Mouse (Mus musculus): ENCODE measurements around the gene Hinfp. TPM values are rescaled to one million over a fixed set of nuclear protein-coding genes. Genes with fewer than 3 reads are reported as not detected.
A peak's percentile ranks its signal among the peaks of the same experiment; 100 is the strongest.

Gene Hinfp
- total RNA-seq, 2 experiments from 2014 or later = 26.0 to 36.9 TPM

- DNase-seq (ENCODE audit: low spot score in 2 of 2) = no peak
- no peak overlapping the region for H3K27ac ChIP-seq
- H3K4me3 ChIP-seq = no peak overlapping the region
- no peak for TF ChIP-seq CTCF (conservative IDR thresholded peaks at IDR 0.05)
These were observed 46.5 kb downstream of the Hinfp start for GRCm38 (mm10) chr9:44259014-44259413.

- TF ChIP-seq CTCF (conservative IDR thresholded peaks at IDR 0.05) = no peak
- no peak overlapping the region for H3K4me3 ChIP-seq
- no peak overlapping the region for H3K27ac ChIP-seq
- DNase-seq (ENCODE audit: low spot score in 2 of 2) = no peak
These were observed 49.3 kb downstream of the Hinfp start for GRCm38 (mm10) chr9:44256213-44256612.

GRCm38 (mm10) chr9:44255136-44255521, 50.3 kb downstream of the Hinfp start:
- H3K27ac ChIP-seq = peak overlapping the region; percentile 63
- no peak overlapping the region for H3K4me3 ChIP-seq
- TF ChIP-seq CTCF (conservative IDR thresholded peaks at IDR 0.05) = no peak
- DNase-seq (ENCODE audit: low spot score in 2 of 2) = no peak

GRCm38 (mm10) chr9:44254508-44255135, 50.8 kb downstream of the Hinfp start:
- Histone ChIP-seq H3K27ac (peak overlapping the region; percentile 63), H3K4me3 (no peak overlapping the region)
- no peak for DNase-seq (ENCODE audit: low spot score in 2 of 2)
- TF ChIP-seq CTCF (conservative IDR thresholded peaks at IDR 0.05) = no peak

DNA sequence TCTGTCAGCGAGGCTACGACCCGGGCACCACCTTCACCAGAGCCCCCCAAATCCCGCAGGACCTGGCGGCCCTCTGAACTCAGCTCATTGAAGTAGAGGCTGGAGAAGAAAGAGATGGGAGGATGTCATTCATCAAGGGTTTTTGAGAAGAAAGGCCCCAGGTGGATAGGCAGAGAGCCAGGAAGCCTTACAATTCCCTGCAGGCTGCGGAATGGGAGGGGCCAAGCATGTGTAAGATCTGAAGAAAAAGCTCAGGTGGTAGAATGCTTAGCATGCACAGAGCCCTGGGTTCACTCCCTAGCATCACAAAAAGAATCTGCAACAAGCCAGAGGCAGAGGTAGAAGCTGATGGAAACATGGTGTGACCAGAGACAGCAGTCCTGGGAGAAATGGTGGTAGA, 52.0 kb downstream of the Hinfp start:
- Histone ChIP-seq H3K4me3 (no peak overlapping the region), H3K27ac (peak overlapping the region; percentile 63)
- no peak for TF ChIP-seq CTCF (conservative IDR thresholded peaks at IDR 0.05)
- no peak for DNase-seq (ENCODE audit: low spot score in 2 of 2)

- Histone ChIP-seq H3K27ac (peak within 1 kb of the TSS; percentile 89), H3K4me3 (no peak within 1 kb of the TSS)
- no peak for TF ChIP-seq CTCF (conservative IDR thresholded peaks at IDR 0.05)
- DNase-seq (ENCODE audit: low spot score in 2 of 2) = no peak
These were observed 54.2 kb downstream of the Hinfp start, which contains the start of gene Pdzd3 for GRCm38 (mm10) chr9:44251314-44251713. Gene Pdzd3, minus strand, starts transcription at chr9:44251471.

GRCm38 (mm10) chr9:44250445-44250844, 55.0 kb downstream of the Hinfp start:
- DNase-seq (ENCODE audit: low spot score in 2 of 2) = peak; percentile 47 to 61
- no peak overlapping the region for H3K4me3 ChIP-seq
- TF ChIP-seq CTCF (conservative IDR thresholded peaks at IDR 0.05) = no peak
- H3K27ac ChIP-seq = peak overlapping the region; percentile 89

DNA sequence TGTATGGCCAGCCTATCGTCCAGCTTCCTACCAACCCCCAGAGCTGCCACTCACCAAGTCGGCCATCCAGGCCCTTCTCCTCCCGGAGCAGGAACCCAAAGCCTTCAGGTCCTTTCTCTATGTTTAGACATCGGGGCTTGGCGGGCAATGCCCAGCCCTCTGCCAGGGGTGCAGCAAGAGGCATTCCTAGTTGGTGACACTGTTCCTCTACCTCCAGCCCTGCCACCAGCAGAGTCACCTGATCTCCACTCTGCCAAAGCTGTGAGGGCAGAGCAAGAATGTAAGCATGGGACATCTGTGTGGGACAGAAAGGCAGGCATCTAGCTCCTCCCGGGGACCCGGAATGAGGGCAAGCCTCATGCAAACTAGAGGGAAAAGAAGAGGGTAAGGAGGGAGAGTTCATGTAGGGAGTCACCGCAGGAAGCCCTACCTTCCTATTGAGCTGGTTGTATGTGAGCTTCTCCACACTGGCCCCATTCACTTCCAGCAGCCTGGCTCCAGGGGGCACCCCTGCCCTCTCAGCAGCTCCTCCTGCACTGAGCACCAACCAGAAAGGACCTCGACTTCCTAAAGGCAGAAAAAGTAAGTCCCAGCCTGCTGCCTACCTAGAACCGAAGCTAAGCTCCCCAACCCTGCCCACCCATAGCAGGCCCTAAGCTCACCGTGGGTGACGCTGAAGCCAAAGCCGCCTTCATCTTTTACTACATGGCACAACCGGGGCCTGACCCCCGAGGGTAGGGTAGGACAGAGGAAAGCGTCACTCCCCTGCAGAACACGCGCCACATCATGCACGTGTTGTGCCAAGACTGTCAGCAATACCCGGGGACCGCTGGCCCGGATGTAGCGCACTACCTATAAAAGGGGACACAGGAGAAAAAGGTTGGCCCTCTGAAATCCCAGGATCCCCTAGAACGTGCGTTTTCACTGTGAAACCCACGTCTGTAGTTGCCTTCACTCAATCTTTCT, 56.0 kb downstream of the Hinfp start:
- TF ChIP-seq CTCF (conservative IDR thresholded peaks at IDR 0.05) = peak; percentile 84
- Histone ChIP-seq H3K27ac (peak overlapping the region; percentile 89), H3K4me3 (no peak overlapping the region)
- DNase-seq (ENCODE audit: low spot score in 2 of 2) = peak; percentile 69 to 74

- Histone ChIP-seq H3K27ac (no peak overlapping the region), H3K4me3 (no peak overlapping the region)
- no peak for TF ChIP-seq CTCF (conservative IDR thresholded peaks at IDR 0.05)
- no peak for DNase-seq (ENCODE audit: low spot score in 2 of 2)
These were observed 57.6 kb downstream of the Hinfp start for GRCm38 (mm10) chr9:44247907-44248306.

- H3K4me3 ChIP-seq = no peak overlapping the region
- no peak overlapping the region for H3K27ac ChIP-seq
- DNase-seq (ENCODE audit: low spot score in 2 of 2) = no peak
- no peak for TF ChIP-seq CTCF (conservative IDR thresholded peaks at IDR 0.05)
These were observed 61.9 kb downstream of the Hinfp start for GRCm38 (mm10) chr9:44243621-44244020.

Small RNA genes lying within 50 kb of the gene (microRNA-seq; reads per million reads assigned to microRNA genes)
- gene Gm44335 = 0 to 0.18 reads per million in 2 experiments

Other genes with a start within 250 kb of the Hinfp start
- 10 to 100 TPM; 79.2 to 82.4 TPM for gene Usp2, start 238.7 kb downstream of the Hinfp start, total RNA-seq (2021)
- 1 to 10 TPM in 1 of 2 experiments, not detected in 1; 1.3 TPM for gene Mfrp, start 203.9 kb downstream of the Hinfp start, total RNA-seq (2021)
- gene C1qtnf5, start 198.4 kb downstream of the Hinfp start, total RNA-seq (2021) = 10 to 100 TPM; 12.3 to 14.4 TPM
- gene Gm49380, start 192.2 kb downstream of the Hinfp start, total RNA-seq (2021) = under 1 TPM; 0.27 to 0.38 TPM
- 10 to 100 TPM; 29.2 to 30.7 TPM for gene Rnf26, start 192.2 kb downstream of the Hinfp start, total RNA-seq (2021)
- gene Mcam, start 171.2 kb downstream of the Hinfp start, total RNA-seq (2021) = 10 to 100 TPM; 10.1 to 15.9 TPM
- 10 to 100 TPM; 61.7 to 66.5 TPM for gene Cbl, start 71.6 kb downstream of the Hinfp start, total RNA-seq (2021)
- 1 to 10 TPM; 3.6 to 4.1 TPM for gene Ccdc153, start 65.0 kb downstream of the Hinfp start, total RNA-seq (2021)
- 1 to 10 TPM; 1.1 to 1.5 TPM for gene Pdzd3, start 54.2 kb downstream of the Hinfp start, total RNA-seq (2021)
- gene Nlrx1, start 37.1 kb downstream of the Hinfp start, total RNA-seq (2021) = 10 to 100 TPM; 11.6 to 13.9 TPM
- 10 to 100 TPM; 67.9 to 71.4 TPM for gene Abcg4, start 17.1 kb downstream of the Hinfp start, total RNA-seq (2021)
- gene C2cd2l, start 14.6 kb upstream of the Hinfp start, total RNA-seq (2021) = 100 to 1,000 TPM; 186 to 206 TPM
- 10 to 100 TPM; 14.5 to 15.3 TPM for gene Dpagt1, start 20.3 kb upstream of the Hinfp start, total RNA-seq (2021)
- gene H2afx, start 29.0 kb upstream of the Hinfp start, total RNA-seq (2021) = 10 to 100 TPM; 42.5 to 44.2 TPM
- gene Hmbs, start 38.6 kb upstream of the Hinfp start, total RNA-seq (2021) = 10 to 100 TPM; 21.9 to 22.1 TPM
- gene Vps11, start 56.0 kb upstream of the Hinfp start, total RNA-seq (2021) = 10 to 100 TPM; 54.7 to 55.7 TPM
- 100 to 1,000 TPM; 113 to 127 TPM for gene Hyou1, start 73.8 kb upstream of the Hinfp start, total RNA-seq (2021)
- gene Slc37a4, start 91.2 kb upstream of the Hinfp start, total RNA-seq (2021) = 10 to 100 TPM; 29.5 to 30.2 TPM
- 100 to 1,000 TPM; 710 to 726 TPM for gene Rps25, start 101.5 kb upstream of the Hinfp start, total RNA-seq (2021)
- gene Trappc4, start 101.9 kb upstream of the Hinfp start, total RNA-seq (2021) = 10 to 100 TPM; 63.9 to 75.2 TPM
- gene Ccdc84, start 112.9 kb upstream of the Hinfp start, total RNA-seq (2021) = 10 to 100 TPM; 21.5 to 25.7 TPM
- gene Foxr1, start 135.5 kb upstream of the Hinfp start, total RNA-seq (2021) = not detected
- gene Upk2, start 149.3 kb upstream of the Hinfp start, total RNA-seq (2021) = not detected
- gene Bcl9l, start 177.2 kb upstream of the Hinfp start, total RNA-seq (2021) = 10 to 100 TPM; 68.4 to 76.9 TPM